Mouse (Mus musculus) limb, embryonic 14.5 days (tissue): ENCODE measurements around the gene Nkpd1. TPM values are rescaled to one million over a fixed set of nuclear protein-coding genes. Genes with fewer than 3 reads are reported as not detected.
"Not testable (repeated sequence)": the region's sequence is repeated elsewhere in the genome, so short reads cannot be mapped to it uniquely, and the experiment has no call there.

ENCODE experiments used
- ATAC-seq: fragments of 200-750 bp; cut with Nextera tagmentation; 2 replicates; pipeline ENCODE4 v1.8.0; 2017; ENCODE audit warnings: low read depth, moderate number of reproducible peaks, moderate TSS enrichment; ENCODE audit not compliant: low FRiP score
- DNase-seq: peaks from one replicate; pipeline ENCODE4 v3.0.0-alpha.2; 2015; ENCODE audit warnings: low spot score
- H3K27ac ChIP-seq: fragments of 300-500 bp; sonication (generic); replicated peaks from 2 replicates; pipeline ENCODE4 v1.5.1; 2014; ENCODE audit warnings: low read depth, mild to moderate bottlenecking, low read length, moderate library complexity, mixed read lengths
- H3K27me3 ChIP-seq: fragments of 300-500 bp; sonication (generic); 2 replicates; pipeline ENCODE4 v1.6.1; 2014; ENCODE audit warnings: low read length, mixed read lengths; ENCODE audit not compliant: control insufficient read depth, insufficient read depth
- H3K36me3 ChIP-seq: fragments of 300-500 bp; sonication (generic); 2 replicates; pipeline ENCODE4 v1.6.1; 2014; ENCODE audit warnings: mild to moderate bottlenecking, low read length, moderate library complexity, mixed read lengths; ENCODE audit not compliant: control insufficient read depth, insufficient read depth
- H3K4me1 ChIP-seq: fragments of 300-500 bp; sonication (generic); 2 replicates; pipeline ENCODE4 v1.6.1; 2014; ENCODE audit warnings: antibody characterized with exemption, low read length, mixed read lengths; ENCODE audit not compliant: control insufficient read depth, insufficient read depth
- H3K4me2 ChIP-seq: fragments of 300-500 bp; sonication (generic); replicated peaks from 2 replicates; pipeline ENCODE4 v1.6.1; 2014; ENCODE audit warnings: low read depth, mild to moderate bottlenecking, low read length, moderate library complexity; ENCODE audit not compliant: severe bottlenecking
- H3K4me3 ChIP-seq: fragments of 300-500 bp; sonication (generic); replicated peaks from 2 replicates; pipeline ENCODE4 v1.5.1; 2014; ENCODE audit warnings: low read length
- H3K9ac ChIP-seq: fragments of 300-500 bp; sonication (generic); 2 replicates; pipeline ENCODE4 v1.6.1; 2014; ENCODE audit warnings: mild to moderate bottlenecking, low read depth, low read length, moderate library complexity; ENCODE audit not compliant: severe bottlenecking
- H3K9me3 ChIP-seq: fragments of 300-500 bp; sonication (generic); 2 replicates; pipeline ENCODE4 v1.6.1; 2016; ENCODE audit warnings: low read length; ENCODE audit not compliant: control insufficient read depth
- POLR2A ChIP-seq: fragments of 200-500 bp; IDR thresholded peaks from 2 replicates; pipeline ENCODE4 v1.8.0; 2012; ENCODE audit warnings: inconsistent platforms, mild to moderate bottlenecking, moderate library complexity, borderline replicate concordance; ENCODE audit not compliant: insufficient read depth, insufficient read length; ENCODE audit errors: extremely low read depth
- WGBS: fragments of 180-500 bp; shearing (Covaris S2); extraction: QIAGEN DNeasy Blood & Tissue Kit; methylation state at CpG from one replicate; pipeline ENCODE4 v1.1.7; 2014; 5-methylcytosine and 5-hydroxymethylcytosine counted together
- polyA plus RNA-seq, 2 experiments: library from polyadenylated mRNA; depleted of rRNA in 1 of 2; stranded (reverse) in 1 of 2; unstranded in 1 of 2; fragments of >200 nt; fragmentation: Nextera tagmentation in 1 of 2; extraction: Ambion mirVana in 1 of 2; gene quantifications; 2 replicates each; pipeline versions ENCODE4 v1.2.1 to v1.2.3; 2012 to 2014

Nkpd1 gene
- polyA plus RNA-seq, 2 experiments, result 0.17 to 0.36 TPM

GRCm38 (mm10) chr7:19509786-19510185, 7.9 kb upstream of the Nkpd1 start:
- Histone ChIP-seq H3K9me3 (no peaks in the 10 kb centered on the region), H3K9ac (no peak overlapping the region), H3K4me2 (peak overlapping the region; percentile 98; the same call in 1 of the 2 replicates), H3K27ac (no peak overlapping the region), H3K27me3 (no peaks in the 10 kb centered on the region), H3K4me3 (peak overlapping the region; percentile 84; the same call in 1 of the 2 replicates), H3K36me3 (no peaks in the 10 kb centered on the region), H3K4me1 (peaks cover 7% of the 10 kb centered on the region)
- DNase-seq (no peak), ATAC-seq (no peak)
- 94% methylated on average over 7 of the region's 7 CpGs for WGBS
- no peak for TF ChIP-seq POLR2A

DNA sequence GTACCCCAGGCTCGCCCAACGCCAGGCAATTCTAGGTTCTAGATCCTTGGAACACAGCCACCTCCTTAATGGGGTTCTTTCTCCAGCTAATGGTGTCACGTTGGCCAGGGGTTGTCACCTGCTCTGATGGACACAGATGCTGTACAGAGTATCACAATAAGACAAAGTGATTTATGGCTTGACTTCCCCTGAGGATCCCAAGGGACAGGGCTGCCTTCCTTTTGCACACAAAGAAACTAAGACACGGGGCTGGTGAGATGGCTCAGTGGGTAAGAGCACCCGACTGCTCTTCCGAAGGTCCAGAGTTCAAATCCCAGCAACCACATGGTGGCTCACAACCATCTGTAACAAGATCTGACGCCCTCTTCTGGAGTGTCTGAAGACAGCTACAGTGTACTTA, 5.7 kb upstream of the Nkpd1 start:
- not testable (repeated sequence) for H3K36me3 ChIP-seq
- 81% methylated on average over 7 of the region's 7 CpGs for WGBS

GRCm38 (mm10) chr7:19512353-19512752, 5.3 kb upstream of the Nkpd1 start:
- Histone ChIP-seq H3K4me3 (no peak overlapping the region), H3K27ac (no peak overlapping the region), H3K9me3 (no peaks in the 10 kb centered on the region), H3K4me1 (peaks cover 7% of the 10 kb centered on the region), H3K4me2 (no peak overlapping the region), H3K36me3 (no peaks in the 10 kb centered on the region), H3K27me3 (peaks cover under 1% of the 10 kb centered on the region), H3K9ac (no peak overlapping the region)
- DNase-seq (no peak), ATAC-seq (no peak)
- TF ChIP-seq POLR2A, result no peak
- 72% methylated on average over 6 of the region's 6 CpGs for WGBS

More for the DNA sequence above, 5.7 kb upstream of the Nkpd1 start:
- H3K4me2 ChIP-seq, DNase-seq, ATAC-seq, H3K27me3 ChIP-seq, H3K4me3 ChIP-seq, H3K27ac ChIP-seq, H3K9ac ChIP-seq, H3K9me3 ChIP-seq, H3K4me1 ChIP-seq: not testable (repeated sequence)

- peak overlapping the region; percentile 35 for H3K4me2 ChIP-seq
- no peaks in the 10 kb centered on the region for H3K36me3 ChIP-seq
- ATAC-seq (no peak), DNase-seq (no peak)
- H3K4me3 ChIP-seq, result peak overlapping the region; percentile 19
- peaks cover 16% of the 10 kb centered on the region for H3K4me1 ChIP-seq
- no peak overlapping the region for H3K27ac ChIP-seq
- 6% methylated on average over 20 of the region's 23 CpGs for WGBS
- H3K9ac ChIP-seq, result peak overlapping the region; percentile 43
- no peaks in the 10 kb centered on the region for H3K9me3 ChIP-seq
- TF ChIP-seq POLR2A, result no peak
- H3K27me3 ChIP-seq, result peaks cover 77% of the 10 kb centered on the region
Observed at GRCm38 (mm10) chr7:19520032-19520431, 2.4 kb downstream of the Nkpd1 start.

- Histone ChIP-seq H3K4me1 (peaks cover 16% of the 10 kb centered on the region), H3K9ac (peak overlapping the region; percentile 36; the same call in 1 of the 2 replicates)
- 12% methylated on average over 62 of the region's 72 CpGs for WGBS
Observed at GRCm38 (mm10) chr7:19523017-19523756, 5.5 kb downstream of the Nkpd1 start.

More at GRCm38 (mm10) chr7:19523017-19523756, 5.5 kb downstream of the Nkpd1 start:
- Histone ChIP-seq H3K9me3 (no peaks in the 10 kb centered on the region), H3K27ac (no peak overlapping the region), H3K4me3 (peak overlapping the region; percentile 42), H3K27me3 (peaks cover 73% of the 10 kb centered on the region), H3K36me3 (no peaks in the 10 kb centered on the region), H3K4me2 (peak overlapping the region; percentile 78)
- DNase-seq (no peak), ATAC-seq (no peak)
- no peak for TF ChIP-seq POLR2A
